Mouse (Mus musculus): ENCODE measurements around the gene Mylk. TPM values are rescaled to one million over a fixed set of nuclear protein-coding genes. Genes with fewer than 3 reads are reported as not detected.
A peak's percentile ranks its signal among the peaks of the same experiment; 100 is the strongest.

Gene Mylk
- polyA plus RNA-seq, 1 experiment, result 306 TPM

GRCm38 (mm10) chr16:34898057-34898789 lies 153.2 kb downstream of the Mylk start:
- no peak for DNase-seq (ENCODE audit: low read depth, low spot score)
- 63% methylated on average over 7 of the region's 7 CpGs for WGBS

DNA sequence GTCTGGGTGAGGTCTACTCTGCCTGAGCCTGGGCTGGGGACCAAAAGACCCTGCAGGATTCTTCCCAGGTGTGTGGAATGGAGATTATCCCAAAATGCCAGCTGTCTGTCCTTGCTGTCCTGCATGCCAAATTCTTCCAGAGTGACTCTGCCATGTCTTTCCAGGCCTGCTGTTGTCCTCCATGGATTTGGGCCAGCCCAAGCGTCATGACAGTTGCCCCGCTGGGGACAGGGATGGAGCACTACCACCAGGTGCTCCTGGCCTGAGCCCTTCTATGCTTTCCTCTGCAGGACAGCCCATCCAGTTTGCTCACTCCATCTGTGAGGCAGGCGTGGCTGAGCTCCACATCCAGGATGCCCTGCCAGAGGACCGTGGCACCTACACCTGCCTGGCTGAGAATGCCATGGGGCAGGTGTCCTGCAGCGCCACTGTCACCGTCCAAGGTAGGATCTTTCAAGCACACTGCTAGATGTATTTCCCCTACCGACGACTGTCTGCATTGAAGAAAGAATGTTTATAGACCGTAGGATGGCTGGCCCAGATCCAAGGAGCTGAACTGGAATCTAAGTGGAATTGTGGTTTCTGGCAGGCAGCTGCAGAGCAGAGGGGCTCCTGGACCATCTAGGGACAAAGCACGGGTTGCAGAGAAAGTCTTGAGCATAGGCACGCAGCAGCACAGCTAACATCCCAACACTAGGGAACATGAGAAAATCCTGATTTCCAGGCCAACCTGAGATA lies 154.2 kb downstream of the Mylk start:
- 44% methylated on average over 11 of the region's 11 CpGs for WGBS

GRCm38 (mm10) chr16:34899997-34900396 lies 155.0 kb downstream of the Mylk start:
- WGBS, result 70% methylated on average over 5 of the region's 5 CpGs
- no peak for DNase-seq (ENCODE audit: low read depth, low spot score)

More for the DNA sequence above, 154.2 kb downstream of the Mylk start:
- no peak for DNase-seq (ENCODE audit: low read depth, low spot score)

DNA sequence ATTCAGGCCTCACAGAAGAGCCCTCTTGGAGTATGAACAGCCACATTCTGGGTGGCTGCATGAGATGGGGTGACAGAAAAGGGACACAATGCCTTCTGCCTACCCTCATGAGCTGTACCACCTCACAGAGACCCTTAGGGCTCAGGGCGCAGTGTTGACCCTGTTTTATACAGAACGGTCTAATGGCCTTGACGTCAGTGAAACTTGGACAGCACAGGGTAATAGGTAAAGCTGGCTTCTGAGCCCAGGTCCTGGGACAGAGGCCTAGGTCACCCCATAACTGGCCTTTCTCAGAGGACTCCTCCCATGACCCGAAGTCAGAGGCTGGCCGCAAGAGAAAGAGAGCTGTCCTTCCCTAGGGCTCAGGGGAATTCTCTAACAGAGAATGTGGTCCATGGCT lies 155.5 kb downstream of the Mylk start:
- no peak for DNase-seq (ENCODE audit: low read depth, low spot score)
- 84% methylated on average over 5 of the region's 5 CpGs for WGBS

DNA sequence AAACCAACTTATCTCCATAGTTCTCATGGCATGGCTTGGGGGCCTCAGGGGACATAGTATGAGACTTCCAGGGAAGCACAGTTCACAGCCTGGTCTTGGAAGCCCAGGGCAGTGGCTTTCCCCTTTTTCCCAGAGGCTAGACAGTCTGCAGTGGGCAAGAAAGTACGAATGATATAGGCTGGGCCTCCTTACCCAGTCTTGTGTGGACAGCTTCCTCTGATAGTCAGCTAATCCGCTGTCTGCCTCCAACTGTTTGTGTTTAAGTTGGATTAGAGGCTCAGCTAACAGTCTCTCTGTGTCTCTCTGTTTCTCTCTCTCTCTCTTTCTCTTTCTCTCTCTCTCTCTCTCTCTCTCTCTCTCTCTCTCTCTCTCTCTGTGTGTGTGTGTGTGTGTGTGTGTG lies 156.0 kb downstream of the Mylk start:
- DNase-seq (ENCODE audit: low read depth, low spot score), result no peak
- 63% methylated on average over 2 of the region's 2 CpGs for WGBS

DNA sequence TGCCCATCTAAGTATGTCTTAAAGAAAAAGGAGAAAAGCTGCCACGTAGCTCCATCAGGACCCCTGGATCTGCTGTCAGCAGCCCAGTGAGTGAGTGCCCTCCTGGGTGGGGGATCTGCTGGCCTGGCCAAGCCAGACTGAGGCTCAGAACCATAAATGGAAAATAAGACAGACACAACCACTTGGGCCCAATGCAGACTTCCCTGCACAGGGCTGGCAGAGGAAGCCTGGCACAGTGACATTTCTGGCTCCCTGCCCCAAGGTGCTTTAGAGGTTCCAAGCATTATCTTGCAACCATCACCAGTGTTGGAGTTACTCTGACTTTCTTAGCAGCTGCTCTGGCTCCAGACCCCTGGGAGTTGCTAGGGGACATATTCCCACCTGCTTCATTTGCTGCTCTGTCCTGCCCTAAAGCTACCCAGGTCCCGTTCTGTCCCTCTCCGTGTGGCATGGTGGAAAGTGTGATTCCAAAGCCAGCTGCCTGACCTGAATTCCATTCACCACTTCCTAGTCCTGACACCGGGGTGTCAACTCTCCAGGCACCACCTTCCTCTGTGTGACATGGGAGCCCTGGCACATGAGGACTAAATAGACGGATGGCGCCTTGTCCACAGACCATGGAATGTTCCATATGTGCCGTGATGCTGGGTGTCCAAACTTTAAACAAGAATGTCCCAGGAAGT lies 156.7 kb downstream of the Mylk start:
- no peak for DNase-seq (ENCODE audit: low read depth, low spot score)

DNA sequence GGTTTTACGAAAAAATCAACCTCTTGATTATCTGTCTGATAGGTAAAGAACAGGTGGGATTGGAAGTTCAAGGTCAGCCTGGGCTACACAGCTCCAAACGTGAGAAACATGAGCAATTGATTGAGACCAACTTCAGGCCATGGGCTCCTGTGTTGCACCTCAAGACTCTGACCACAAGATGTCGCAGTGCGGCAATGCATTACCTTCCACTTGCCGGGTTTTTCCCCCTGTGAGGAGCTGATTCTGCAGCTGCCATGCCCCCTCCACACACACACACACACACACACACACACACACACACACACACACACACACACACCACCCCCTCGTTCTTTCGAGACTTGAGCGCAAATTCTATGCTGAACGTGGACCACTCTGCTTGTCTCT lies 157.3 kb downstream of the Mylk start:
- WGBS, result 17% methylated on average over 9 of the region's 9 CpGs
- no peak for DNase-seq (ENCODE audit: low read depth, low spot score)

More for the DNA sequence above, 156.7 kb downstream of the Mylk start:
- 75% methylated on average over 7 of the region's 7 CpGs for WGBS

- 73% methylated on average over 8 of the region's 8 CpGs for WGBS
- DNase-seq (ENCODE audit: low read depth, low spot score), result no peak
These were observed 157.8 kb downstream of the Mylk start for GRCm38 (mm10) chr16:34902761-34903160.

- 93% methylated on average over 4 of the region's 4 CpGs for WGBS
- no peak for DNase-seq (ENCODE audit: low read depth, low spot score)
These were observed 159.9 kb downstream of the Mylk start for GRCm38 (mm10) chr16:34904876-34905275.

GRCm38 (mm10) chr16:34909437-34909836 lies 164.4 kb downstream of the Mylk start:
- no peak for DNase-seq (ENCODE audit: low read depth, low spot score)
- WGBS, result 84% methylated on average over 6 of the region's 6 CpGs

DNA sequence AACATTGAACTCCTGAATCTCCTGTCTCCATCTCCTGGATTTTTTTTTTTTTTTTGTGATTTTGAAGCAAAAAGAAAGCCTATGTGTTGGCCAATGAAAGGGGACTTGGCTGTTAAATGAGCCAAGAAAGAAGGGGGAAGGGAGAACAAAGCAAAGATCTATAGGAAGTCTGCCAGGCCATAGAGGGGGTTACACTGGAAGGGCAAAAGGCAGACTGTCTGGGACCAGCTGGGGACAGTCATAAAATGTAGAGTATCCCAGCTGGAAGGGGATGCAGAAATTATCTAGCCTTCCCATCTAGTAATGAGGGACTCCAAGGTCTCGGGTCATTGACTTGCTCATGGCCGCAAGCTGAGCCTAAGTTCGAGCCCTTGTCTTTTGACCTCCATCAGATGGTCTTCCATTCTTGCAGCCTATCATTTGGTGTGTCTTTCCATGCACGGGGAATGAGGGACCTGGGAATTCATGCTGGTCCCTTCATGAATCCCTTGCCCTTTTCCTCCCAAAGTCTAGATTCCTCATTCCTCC lies 172.4 kb downstream of the Mylk start:
- 85% methylated on average over 4 of the region's 4 CpGs for WGBS
- no peak for DNase-seq (ENCODE audit: low read depth, low spot score)

GRCm38 (mm10) chr16:34920182-34920581 lies 175.2 kb downstream of the Mylk start:
- 51% methylated on average over 6 of the region's 6 CpGs for WGBS
- no peak for DNase-seq (ENCODE audit: low read depth, low spot score)

GRCm38 (mm10) chr16:34920868-34921267 lies 175.9 kb downstream of the Mylk start:
- DNase-seq (ENCODE audit: low read depth, low spot score), result no peak
- 25% methylated on average over 8 of the region's 8 CpGs for WGBS

DNA sequence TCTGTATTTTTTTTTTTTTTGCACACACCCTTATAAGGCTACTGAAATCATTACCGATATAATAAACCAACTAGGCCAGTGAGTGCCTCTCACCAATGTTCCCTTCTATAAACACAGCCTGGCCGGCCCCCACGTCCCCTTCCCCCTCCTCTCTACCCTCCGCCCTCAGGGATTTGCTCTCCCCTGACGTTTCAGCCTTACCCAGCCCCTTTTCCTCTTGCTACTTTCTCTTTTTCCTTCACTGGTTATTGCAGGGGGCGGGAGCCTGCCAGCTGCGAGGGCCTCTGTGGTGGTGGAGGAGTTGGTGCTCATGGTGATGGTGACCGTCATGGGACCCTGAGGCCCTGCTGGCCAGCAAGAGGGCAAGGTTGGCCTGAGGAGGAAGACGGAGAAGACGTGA lies 176.3 kb downstream of the Mylk start:
- no peak for DNase-seq (ENCODE audit: low read depth, low spot score)
- WGBS, result 36% methylated on average over 10 of the region's 10 CpGs

DNA sequence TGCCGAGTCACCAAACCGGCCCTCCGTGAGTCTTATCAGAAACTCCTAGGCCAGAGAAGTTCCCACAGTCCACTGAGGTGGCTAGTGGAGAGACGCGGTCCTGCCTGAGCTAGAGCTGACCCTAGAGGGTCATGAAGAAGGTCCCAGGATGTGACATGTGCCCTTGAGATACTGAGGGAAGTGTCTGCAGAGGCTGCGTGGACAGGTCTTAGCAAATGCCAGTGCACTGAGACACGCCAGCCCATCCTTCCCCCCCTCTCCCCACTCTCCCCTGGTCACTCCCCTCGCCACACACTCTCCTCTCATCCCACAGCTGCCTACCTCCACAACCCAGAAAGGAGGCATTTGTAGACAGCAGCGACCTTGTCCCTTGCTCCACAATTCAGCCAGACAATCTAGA lies 178.6 kb downstream of the Mylk start:
- DNase-seq (ENCODE audit: low read depth, low spot score), result no peak
- WGBS, result 69% methylated on average over 9 of the region's 9 CpGs

DNA sequence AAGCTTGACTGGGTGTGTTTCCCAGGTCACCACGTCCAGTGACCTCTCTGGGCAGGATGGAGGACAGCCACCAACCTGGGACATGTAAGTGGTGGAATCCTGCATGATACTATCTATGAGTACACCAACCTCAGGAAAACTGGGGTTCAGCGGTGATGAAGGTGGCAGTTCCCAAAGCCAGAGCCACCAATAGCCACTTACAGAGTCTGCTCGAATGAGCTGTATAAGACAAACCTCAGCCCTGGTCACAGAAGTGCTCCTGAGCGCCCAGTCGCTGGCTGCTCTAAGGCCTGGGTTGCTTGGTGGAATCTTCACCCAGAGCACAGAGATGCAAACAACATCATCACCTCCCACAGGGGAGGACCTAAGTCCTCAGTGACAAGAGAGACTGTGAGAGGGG lies 179.3 kb downstream of the Mylk start:
- WGBS, result 49% methylated on average over 5 of the region's 5 CpGs
- no peak for DNase-seq (ENCODE audit: low read depth, low spot score)

GRCm38 (mm10) chr16:34924937-34925618 lies 180.1 kb downstream of the Mylk start:
- DNase-seq (ENCODE audit: low read depth, low spot score), result peak; percentile 79
- 34% methylated on average over 6 of the region's 6 CpGs for WGBS

GRCm38 (mm10) chr16:34926531-34927435 lies 181.8 kb downstream of the Mylk start:
- 37% methylated on average over 9 of the region's 9 CpGs for WGBS
- no peak for DNase-seq (ENCODE audit: low read depth, low spot score)

DNA sequence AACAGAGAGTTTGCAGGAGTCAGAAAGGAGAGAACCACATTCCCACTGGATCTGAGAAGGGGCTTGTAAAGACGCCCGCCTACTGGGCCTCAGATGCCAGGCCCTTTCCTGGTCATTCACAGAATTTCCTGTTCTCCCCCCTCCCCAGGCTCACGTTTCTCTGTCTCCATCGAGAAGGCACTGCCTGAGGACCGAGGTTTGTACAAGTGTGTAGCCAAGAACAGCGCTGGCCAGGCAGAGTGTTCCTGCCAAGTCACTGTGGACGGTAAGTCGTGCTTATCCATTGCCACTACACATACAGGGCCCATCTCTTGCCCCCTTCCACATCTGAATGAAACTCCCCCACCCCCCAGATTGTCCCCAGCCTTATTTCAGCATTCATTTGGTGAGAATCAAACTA lies 184.7 kb downstream of the Mylk start:
- DNase-seq (ENCODE audit: low read depth, low spot score), result no peak

More for the DNA sequence above, 184.7 kb downstream of the Mylk start:
- WGBS, result 51% methylated on average over 8 of the region's 8 CpGs
